Comparison of ENCODE assay signal across 8 mouse cellular contexts in the genomic region with DNA sequence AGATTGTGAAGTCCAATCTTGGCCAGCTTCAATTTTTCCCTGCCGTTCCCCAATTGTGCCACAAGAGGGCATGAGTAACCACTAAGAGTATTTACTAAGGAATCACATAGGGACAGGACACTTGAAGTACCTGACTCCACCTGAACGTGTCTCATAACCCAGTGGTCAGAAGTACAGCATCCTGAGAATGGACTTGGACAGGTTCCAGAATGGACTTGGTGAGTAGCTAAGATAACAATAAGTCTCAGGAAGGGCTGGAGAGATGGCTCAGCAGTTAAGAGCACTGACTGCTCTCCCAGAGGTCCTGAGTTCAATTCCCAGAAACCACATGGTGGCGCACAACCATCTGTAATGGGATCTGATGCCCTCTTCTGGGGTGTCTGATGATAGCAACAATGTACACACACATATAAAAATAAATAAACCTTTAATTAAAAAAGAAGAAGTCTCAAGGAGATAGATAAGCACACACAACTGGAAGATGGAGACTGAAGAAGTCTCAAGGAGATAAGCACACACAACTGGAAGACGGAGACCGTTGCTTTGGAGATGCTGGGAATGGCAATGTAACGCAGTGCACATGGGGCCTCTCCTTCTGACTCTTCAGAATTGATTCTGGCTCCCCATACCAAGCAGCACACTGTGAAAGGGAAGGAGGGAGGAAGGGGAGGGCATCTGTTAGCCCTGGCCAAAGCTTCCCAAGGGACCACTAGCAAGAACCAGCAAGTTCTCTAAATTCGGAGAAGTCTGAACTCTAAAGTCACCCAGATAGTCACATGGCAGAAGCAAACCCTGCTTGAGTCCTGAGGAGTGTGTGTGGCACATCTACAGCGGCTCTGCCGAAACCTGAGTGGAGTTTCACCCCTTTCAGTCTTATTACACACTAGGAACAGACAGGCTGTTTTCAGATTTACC. TPM values are rescaled to one million over a fixed set of nuclear protein-coding genes. Genes with fewer than 3 reads are reported as not detected.
A peak's percentile ranks its signal among the peaks of the same experiment; 100 is the strongest.
DNase-seq lines count a peak whose midpoint lies in the region; ATAC-seq lines count a peak whose summit lies in the region.

No protein-coding gene starts in this region.

- H3K4me2 ChIP-seq in kidney, embryonic 16.5 days (replicated peaks; ENCODE audit: low read depth, low read length) = no peak overlapping the region
- H3K4me2 ChIP-seq in limb, embryonic 11.5 days (ENCODE audit: low read depth, severe bottlenecking) = no peak overlapping the region

- intact Hi-C loops in heart, postnatal 14 days (cut with DNase I) = loop anchor here (5.0 kb wide), 1 partner anchor 81 kb away; no protein-coding TSS in a partner anchor

- DNase-seq in kidney, adult 18-20 months = peak; percentile 86
- DNase-seq in WW6 (ENCODE audit: low read depth, low spot score) = peak; percentile 63
- peak; percentile 71 to 79 for DNase-seq in cerebellum, postnatal 36 days
- peak; percentile 55 to 78 for DNase-seq in heart, postnatal 14 days
- peak; percentile 76 for DNase-seq in limb, embryonic 11.5 days (ENCODE audit: low spot score)
- DNase-seq in natural killer cell, adult 2 months (ENCODE audit: low spot score in 2 of 2) = peak; percentile 53 to 62
- peak; percentile 51 for DNase-seq in testis, postnatal 14 days (ENCODE audit: low spot score)

- no peak overlapping the region for H3K27ac ChIP-seq in kidney, embryonic 16.5 days (ENCODE audit: low read length)
- no peak overlapping the region for H3K27ac ChIP-seq in limb, embryonic 11.5 days (replicated peaks; ENCODE audit: low read depth, low read length)

- 68% methylated on average over 9 of the region's 9 CpGs for WGBS in kidney, embryonic 16.5 days
- WGBS in limb, embryonic 11.5 days = 65% methylated on average over 9 of the region's 9 CpGs

- H3K9ac ChIP-seq in kidney, embryonic 16.5 days (replicated peaks; ENCODE audit: low read length) = no peak overlapping the region
- H3K9ac ChIP-seq in limb, embryonic 11.5 days (ENCODE audit: low read length) = no peak overlapping the region

- H3K9me3 ChIP-seq in kidney, embryonic 16.5 days (ENCODE audit: low read length) = no peaks in the 10 kb centered on the region
- H3K9me3 ChIP-seq in limb, embryonic 11.5 days (ENCODE audit: control insufficient read depth, low read length) = no peaks in the 10 kb centered on the region

- ATAC-seq in kidney, embryonic 16.5 days (ENCODE audit: low FRiP score, low TSS enrichment) = no peak
- ATAC-seq in limb, embryonic 11.5 days (ENCODE audit: insufficient number of reproducible peaks, low FRiP score, low TSS enrichment, low read depth) = no peak

- no peaks in the 10 kb centered on the region for H3K36me3 ChIP-seq in kidney, embryonic 16.5 days (ENCODE audit: insufficient read depth, low read length)
- no peaks in the 10 kb centered on the region for H3K36me3 ChIP-seq in limb, embryonic 11.5 days (ENCODE audit: control insufficient read depth, insufficient read depth, low read length)

- no peaks in the 10 kb centered on the region for H3K27me3 ChIP-seq in kidney, embryonic 16.5 days (ENCODE audit: insufficient read depth, low read length)
- H3K27me3 ChIP-seq in limb, embryonic 11.5 days (ENCODE audit: control insufficient read depth, insufficient read depth, low read length) = no peaks in the 10 kb centered on the region

- no peak overlapping the region for H3K4me3 ChIP-seq in kidney, embryonic 16.5 days (ENCODE audit: low read length)
- H3K4me3 ChIP-seq in limb, embryonic 11.5 days (ENCODE audit: low read depth, low read length) = no peak overlapping the region

- peaks cover 21% of the 10 kb centered on the region for H3K4me1 ChIP-seq in kidney, embryonic 16.5 days (ENCODE audit: insufficient read depth, low read length)
- H3K4me1 ChIP-seq in limb, embryonic 11.5 days (ENCODE audit: control insufficient read depth, insufficient read depth, low read length) = peaks cover 6% of the 10 kb centered on the region

RNA-seq across cellular contexts. Expression of a gene that starts 3.4 kb away (rescaled TPM):
- polyA plus RNA-seq in kidney, embryonic 16.5 days (2015; fragmentation: Nextera tagmentation; extraction: Ambion mirVana) = 208 and 209 TPM in 2 replicates
- total RNA-seq in heart, postnatal 14 days (2021) = 10 to 100 TPM; 47.4 to 47.6 TPM
- 132 and 138 TPM in 2 replicates for polyA plus RNA-seq in limb, embryonic 11.5 days (2014; fragmentation: Nextera tagmentation; extraction: Ambion mirVana)

RNA-seq across cellular contexts. Expression of a gene that starts 4.2 kb away (rescaled TPM):
- polyA plus RNA-seq in kidney, embryonic 16.5 days (2015; fragmentation: Nextera tagmentation; extraction: Ambion mirVana) = 8.6 and 9.4 TPM in 2 replicates
- under 1 TPM; 0.38 to 0.76 TPM for total RNA-seq in heart, postnatal 14 days (2021)
- 1.6 and 1.8 TPM in 2 replicates for polyA plus RNA-seq in limb, embryonic 11.5 days (2014; fragmentation: Nextera tagmentation; extraction: Ambion mirVana)

RNA-seq across cellular contexts. Expression of a gene that starts 29.3 kb away (rescaled TPM):
- polyA plus RNA-seq in kidney, embryonic 16.5 days (2015; fragmentation: Nextera tagmentation; extraction: Ambion mirVana) = 25.8 and 27.4 TPM in 2 replicates
- total RNA-seq in heart, postnatal 14 days (2021) = 10 to 100 TPM; 19.8 to 20.4 TPM
- 26.8 and 27.6 TPM in 2 replicates for polyA plus RNA-seq in limb, embryonic 11.5 days (2014; fragmentation: Nextera tagmentation; extraction: Ambion mirVana)

RNA-seq across cellular contexts. Expression of a gene that starts 30.1 kb away (rescaled TPM):
- polyA plus RNA-seq in kidney, embryonic 16.5 days (2015; fragmentation: Nextera tagmentation; extraction: Ambion mirVana) = 55.8 and 57.0 TPM in 2 replicates
- 10 to 100 TPM; 22.3 to 25.8 TPM for total RNA-seq in heart, postnatal 14 days (2021)
- 34.9 and 35.4 TPM in 2 replicates for polyA plus RNA-seq in limb, embryonic 11.5 days (2014; fragmentation: Nextera tagmentation; extraction: Ambion mirVana)

RNA-seq across cellular contexts. Expression of a gene that starts 45.8 kb away (rescaled TPM):
- 45.5 and 46.7 TPM in 2 replicates for polyA plus RNA-seq in kidney, embryonic 16.5 days (2015; fragmentation: Nextera tagmentation; extraction: Ambion mirVana)
- 10 to 100 TPM; 14.1 to 14.4 TPM for total RNA-seq in heart, postnatal 14 days (2021)
- polyA plus RNA-seq in limb, embryonic 11.5 days (2014; fragmentation: Nextera tagmentation; extraction: Ambion mirVana) = 62.3 and 67.8 TPM in 2 replicates
